Mouse (Mus musculus): ENCODE measurements around the gene Plch2.

DNA sequence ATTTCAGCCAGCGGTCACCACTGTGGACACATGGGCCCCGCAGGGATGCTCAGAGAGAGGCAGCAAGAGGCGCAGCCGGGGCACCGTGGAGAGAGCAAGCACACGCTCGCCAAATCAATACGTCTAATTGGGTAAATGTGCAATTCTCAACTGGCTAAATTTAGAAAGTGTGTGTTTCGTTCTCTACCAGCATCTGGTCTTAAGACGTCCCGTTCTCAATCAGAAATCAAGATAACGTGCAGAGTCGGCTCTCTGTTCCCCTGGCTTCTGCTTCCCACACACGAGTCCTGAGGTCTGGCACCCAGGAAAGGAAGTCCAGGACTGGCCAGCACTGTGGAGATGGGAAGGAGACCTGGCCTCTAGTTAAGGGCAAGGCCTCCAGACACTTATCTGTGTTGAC is 9.9 kb downstream of the Plch2 start:
- TF ChIP-seq POLR2A (IDR thresholded peaks at IDR 0.05; ENCODE audit: borderline replicate concordance, insufficient read depth, low read length) (no peak), CTCF (IDR thresholded peaks at IDR 0.05; ENCODE audit: borderline replicate concordance, insufficient read depth, low read depth, low read length) (no peak)
